Mouse (Mus musculus): ENCODE data around the gene Cemip2. TPM values are rescaled to one million over a fixed set of nuclear protein-coding genes. Genes with fewer than 3 reads are reported as not detected.

The Cemip2 gene
- polyA plus RNA-seq (2014; fragmentation: Illumina TruSeq; extraction: RNeasy Lipid Tissue Mini Kit (QIAGEN cat#74804); ENCODE audit: low read depth, low replicate concordance) = 0.62 TPM

DNA sequence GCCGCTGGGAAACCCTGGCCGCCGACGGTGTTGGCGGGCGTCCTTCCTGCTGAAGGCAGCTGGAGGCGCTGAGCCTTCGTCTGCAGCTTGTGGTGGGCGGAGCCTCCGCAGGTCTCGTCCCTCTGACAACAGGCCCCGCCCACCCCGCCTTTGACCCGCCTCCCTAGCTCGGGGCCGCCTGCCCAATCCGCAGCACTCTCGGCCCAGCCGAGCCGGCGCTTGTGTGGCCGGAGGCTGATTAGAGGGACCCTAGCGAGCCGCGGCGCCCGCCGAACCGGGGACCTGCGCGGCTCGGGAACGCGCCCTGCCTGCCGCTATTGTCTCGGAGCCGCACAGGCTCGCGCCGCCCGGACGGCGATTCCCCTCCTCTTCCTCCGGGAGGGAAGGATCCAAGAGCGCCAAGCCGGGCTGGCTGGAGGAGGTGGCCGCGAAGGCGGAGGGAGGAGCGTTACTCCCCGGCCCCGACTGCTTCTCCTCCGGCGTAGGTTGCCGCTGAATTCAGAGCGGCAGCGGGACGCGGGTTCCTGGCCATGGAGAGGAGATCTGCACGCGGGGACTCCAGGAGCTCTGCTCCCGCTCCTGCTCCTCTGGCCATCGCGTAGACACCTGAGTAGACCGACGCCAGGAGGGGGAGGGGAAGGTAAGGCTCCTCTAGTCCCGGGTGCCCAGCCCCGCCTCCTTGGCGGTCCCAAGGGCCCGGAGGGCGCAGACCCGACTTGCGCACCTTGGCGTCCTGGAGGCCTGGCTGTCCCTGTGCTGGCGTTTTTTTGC, at the start of gene Cemip2:
Gene Cemip2, plus strand, starts transcription at position 196 of the 771 bp plus-strand sequence.

Other genes starting within 250 kb of the Cemip2 start
- 47.9 TPM for gene 1110059E24Rik, start 125.4 kb upstream of the Cemip2 start, polyA plus RNA-seq (2014; fragmentation: Illumina TruSeq; extraction: RNeasy Lipid Tissue Mini Kit (QIAGEN cat#74804); ENCODE audit: low read depth, low replicate concordance)
- gene Abhd17b, start 125.2 kb upstream of the Cemip2 start, polyA plus RNA-seq (2014; fragmentation: Illumina TruSeq; extraction: RNeasy Lipid Tissue Mini Kit (QIAGEN cat#74804); ENCODE audit: low read depth, low replicate concordance) = 224 TPM

Data from testis, adult 10 weeks (tissue).